Mouse (Mus musculus) left cerebral cortex, postnatal 14 days (tissue): ENCODE data around the gene Pax3. TPM values are rescaled to one million over a fixed set of nuclear protein-coding genes. Genes with fewer than 3 reads are reported as not detected.

ENCODE experiments used
- DNase-seq, 2 experiments: peaks; one replicate each; pipeline ENCODE4 v3.0.0; 2021 to 2022; ENCODE audit warnings: low spot score in 2 of 2, mixed read lengths in 1 of 2
- intact Hi-C: fragments of 180-260 bp; cut with DNase I; formaldehyde crosslinking; loops from one replicate; pipeline ENCODE4 v1.15.1; 2025
- total RNA-seq, 2 experiments: library from RNA; stranded (reverse); gene quantifications; 2 replicates each; pipeline ENCODE4 v1.2.3; 2021

The Pax3 gene
- total RNA-seq, 2 experiments from 2014 or later: 0.13 TPM; not detected in 1

DNA sequence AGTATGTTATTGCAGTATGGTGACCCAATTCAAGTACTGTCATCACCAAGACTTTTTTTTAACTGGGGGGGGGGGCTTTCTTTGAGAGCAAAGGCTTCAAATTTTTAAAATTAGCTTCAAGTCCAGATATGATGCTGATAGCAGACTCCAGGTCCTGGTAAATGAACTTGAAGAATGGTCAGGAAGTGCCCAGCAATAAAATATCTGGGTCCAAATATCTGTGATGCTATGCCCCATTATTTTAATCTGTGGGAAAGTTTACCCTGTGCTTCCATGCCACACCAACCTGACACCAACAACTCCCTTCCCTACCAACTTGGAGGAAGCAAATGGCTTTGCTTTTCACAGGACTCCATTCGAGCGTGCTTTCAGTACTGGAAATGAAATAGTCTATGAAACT is 8.6 kb downstream of the Pax3 start:
- intact Hi-C loops: loop anchor here (5.0 kb wide), 1 partner anchor 51 kb away; no protein-coding TSS in a partner anchor
- DNase-seq: no peak

DNA sequence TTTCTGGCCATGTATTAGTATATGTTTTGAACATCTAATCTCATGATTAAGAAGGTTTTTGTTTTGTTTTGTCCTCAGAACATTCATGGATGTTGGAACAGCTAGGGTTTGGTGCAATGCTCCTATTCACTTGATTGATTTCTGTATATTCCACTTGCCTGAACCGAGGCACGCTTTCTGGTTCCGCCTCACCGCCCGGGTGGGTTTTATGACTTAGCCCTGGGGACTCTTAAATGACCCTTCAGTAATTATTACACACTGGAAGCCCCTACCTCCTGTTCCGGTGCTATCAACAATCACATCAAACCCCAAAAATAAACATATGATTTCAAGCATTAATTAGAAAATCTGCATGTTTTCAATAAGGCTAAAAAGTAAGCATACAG is 9.2 kb downstream of the Pax3 start:
- intact Hi-C loops: loop anchor here (5.0 kb wide), 1 partner anchor 50 kb away; no protein-coding TSS in a partner anchor
- no peak for DNase-seq

DNA sequence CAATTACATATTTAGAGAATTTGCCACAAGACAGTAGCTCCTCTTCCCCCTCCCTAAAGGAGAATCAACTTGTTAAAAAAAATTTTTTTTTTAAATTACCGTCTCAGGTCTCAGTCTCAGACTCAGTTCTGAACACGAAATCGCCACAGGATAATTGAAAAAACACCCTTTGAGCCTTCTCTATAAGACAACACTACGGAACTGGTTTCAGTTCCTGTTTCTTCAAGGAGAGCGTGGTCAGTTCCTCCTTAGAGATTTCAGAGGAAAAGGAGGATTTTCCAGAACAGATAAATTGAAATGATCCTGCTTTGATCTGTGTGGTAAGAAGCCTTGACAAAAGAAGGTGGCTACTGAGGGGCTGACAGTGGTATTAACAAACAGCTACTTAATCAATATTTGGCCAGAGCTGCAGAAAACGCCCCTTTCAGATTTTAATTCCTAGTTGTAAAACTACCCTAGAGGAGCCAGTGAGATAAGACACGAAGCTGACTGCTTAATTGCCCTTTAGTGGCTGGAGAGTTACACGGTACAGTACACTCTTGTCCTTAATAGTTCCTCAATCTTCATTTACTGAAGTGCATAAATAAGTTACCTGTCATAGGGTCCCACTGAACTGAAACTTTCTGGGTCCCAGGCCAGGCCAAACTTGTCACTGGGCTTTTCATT is 9.7 kb downstream of the Pax3 start:
- intact Hi-C loops: loop anchor here (5.0 kb wide), 1 partner anchor 50 kb away; no protein-coding TSS in a partner anchor
- DNase-seq: no peak

DNA sequence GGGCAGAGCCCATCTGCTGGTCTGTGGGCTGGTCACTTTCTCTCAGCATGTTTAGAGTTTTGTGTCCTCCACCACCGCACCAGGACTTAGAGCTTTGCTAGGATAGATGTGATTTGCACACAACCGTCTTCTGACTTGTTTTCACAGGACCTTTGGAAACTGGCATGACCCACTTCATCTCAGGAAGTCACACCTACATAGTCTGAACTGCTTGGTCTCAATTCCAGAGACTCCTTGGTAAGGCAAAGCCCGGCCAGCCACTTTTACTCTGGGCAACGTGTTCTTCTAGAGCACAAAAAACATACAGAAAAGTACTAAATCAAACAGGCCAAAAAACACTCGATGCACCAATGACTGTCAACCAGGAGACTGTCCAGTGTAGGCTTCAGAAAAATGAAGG is 14.0 kb downstream of the Pax3 start:
- intact Hi-C loops: no loop called here

DNA sequence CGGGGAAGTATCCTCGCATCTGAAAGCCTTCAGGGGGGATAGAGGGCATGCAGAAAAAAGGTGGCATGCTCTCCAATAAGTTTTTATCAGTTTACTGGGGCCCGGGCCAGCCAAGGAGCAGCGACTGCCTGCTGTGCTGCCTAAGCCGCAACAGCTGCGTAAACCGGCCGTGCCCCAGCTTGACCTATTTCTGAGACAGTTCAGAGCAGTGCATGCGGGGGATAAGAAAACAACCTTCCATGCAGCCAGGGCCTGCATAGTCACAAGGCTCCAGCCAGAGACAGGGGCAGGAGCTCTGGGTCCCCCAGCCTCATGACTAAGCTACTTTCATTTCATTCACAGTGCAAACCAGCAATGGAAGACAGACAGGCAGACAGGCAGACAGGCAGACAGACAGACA is 15.1 kb downstream of the Pax3 start:
- intact Hi-C loops: no loop called here
- no peak for DNase-seq

More for the DNA sequence above, 14.0 kb downstream of the Pax3 start:
- no peak for DNase-seq

DNA sequence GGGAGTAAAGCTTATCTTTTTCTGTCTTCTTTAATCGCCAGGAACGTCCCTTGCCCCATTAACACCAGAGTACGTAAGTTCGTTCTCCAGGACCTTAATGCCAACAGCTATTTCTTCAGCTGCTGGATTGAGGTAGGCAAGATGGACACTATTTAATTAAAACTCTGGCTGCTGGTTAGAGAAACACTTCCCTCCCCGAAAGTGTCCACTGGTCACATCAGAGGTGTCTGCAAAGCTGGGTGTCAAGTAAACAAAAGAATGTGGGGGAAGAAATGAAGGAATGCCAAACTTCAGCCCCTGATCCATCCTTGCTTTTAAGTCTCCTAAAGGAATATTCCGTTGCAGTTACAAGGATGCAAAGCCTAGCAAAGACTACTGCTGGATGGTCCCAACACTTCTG is 24.6 kb downstream of the Pax3 start:
- no peak for DNase-seq
- intact Hi-C loops: no loop called here

DNA sequence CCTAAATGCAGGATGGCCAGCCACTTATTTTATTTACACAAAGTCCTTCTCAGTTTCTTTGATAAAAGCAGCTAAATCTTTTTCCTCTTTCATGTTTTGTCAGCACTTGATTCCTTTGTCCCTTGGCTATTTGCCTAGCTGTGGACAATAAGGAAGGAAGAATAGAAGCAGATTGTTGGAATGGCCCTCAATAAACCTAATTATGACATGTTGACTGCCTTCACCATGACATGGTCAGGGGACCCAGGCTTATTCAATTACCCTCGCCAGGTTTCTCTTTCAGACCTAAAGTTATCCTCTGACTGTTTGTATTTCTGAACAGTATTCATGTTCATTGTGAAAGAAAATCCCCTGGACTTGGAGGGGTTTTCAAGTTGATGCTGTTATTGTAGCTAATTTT is 25.3 kb downstream of the Pax3 start:
- intact Hi-C loops: no loop called here

DNA sequence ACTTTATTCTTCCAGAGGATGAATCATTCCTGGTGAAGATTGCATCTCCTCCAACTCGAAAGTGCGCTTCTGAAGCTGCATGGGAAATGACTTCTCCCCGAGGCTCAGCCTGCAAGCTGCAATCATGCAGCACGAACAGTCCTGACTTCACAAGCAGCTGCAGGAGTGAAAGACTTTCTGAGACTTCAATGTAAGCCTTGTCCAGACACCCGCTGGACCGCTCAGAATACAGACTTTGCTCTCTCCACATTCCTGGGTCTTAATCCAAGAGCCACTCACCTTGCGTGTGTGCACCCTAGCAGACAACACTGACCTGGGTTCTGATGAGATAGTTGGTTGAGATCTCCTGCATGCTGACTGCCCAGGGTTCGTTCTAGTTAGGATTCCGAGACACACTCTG is 26.2 kb downstream of the Pax3 start:
- DNase-seq: no peak
- intact Hi-C loops: no loop called here

More for the DNA sequence above, 25.3 kb downstream of the Pax3 start:
- DNase-seq: no peak

DNA sequence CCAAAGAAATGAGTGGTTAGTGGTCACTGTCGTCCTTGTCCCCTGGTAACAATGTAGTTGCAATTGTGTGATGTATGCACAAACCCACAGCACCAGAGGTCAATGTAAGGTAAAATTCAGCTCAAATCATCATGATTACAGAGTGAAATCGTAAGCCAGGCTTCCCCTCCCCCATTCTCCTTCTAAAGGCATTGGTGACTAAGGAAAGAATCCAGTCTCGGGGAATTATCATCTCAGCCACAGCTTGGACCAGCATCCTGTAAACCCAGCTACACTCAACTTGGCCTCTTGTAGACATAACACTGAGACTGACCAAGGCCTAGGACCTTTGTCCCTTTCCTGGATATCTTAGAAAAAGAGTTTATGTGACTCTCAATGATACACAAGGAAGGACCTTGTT is 28.1 kb downstream of the Pax3 start:
- intact Hi-C loops: no loop called here
- no peak for DNase-seq

DNA sequence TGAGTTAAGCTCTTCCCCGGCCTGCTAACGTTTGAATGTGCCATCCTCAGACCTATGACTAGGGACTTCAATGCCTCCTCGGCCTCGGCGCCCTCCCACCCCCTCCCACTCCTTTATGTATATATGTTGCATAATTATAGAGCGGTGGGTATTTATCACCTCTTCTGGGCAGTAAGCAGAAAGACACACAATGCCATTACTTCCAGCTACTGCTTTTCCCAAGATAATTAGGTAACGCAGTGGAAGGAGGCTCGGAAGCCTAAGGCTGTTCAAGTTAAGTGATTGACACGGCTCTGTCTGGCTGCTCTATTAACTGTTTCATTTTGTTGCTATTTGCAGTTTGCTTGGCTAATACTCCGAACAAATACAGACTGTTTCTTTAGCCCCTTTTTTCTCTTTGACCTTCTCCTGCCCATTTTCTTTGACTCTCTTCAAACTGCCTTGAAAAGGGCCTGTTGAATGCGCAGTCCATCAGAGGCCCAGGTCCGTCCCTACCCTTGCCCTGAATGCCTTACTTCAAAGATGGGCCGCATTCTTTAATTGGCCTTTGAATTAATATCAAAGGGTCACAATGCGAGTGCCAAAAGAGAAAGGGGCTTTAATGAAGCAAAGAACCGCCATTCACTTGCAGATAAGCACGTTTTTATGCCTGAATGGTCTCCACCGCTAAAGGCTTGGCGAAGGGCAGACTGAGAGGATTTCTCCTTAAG is 29.2 kb downstream of the Pax3 start:
- DNase-seq: no peak
- intact Hi-C loops: no loop called here

DNA sequence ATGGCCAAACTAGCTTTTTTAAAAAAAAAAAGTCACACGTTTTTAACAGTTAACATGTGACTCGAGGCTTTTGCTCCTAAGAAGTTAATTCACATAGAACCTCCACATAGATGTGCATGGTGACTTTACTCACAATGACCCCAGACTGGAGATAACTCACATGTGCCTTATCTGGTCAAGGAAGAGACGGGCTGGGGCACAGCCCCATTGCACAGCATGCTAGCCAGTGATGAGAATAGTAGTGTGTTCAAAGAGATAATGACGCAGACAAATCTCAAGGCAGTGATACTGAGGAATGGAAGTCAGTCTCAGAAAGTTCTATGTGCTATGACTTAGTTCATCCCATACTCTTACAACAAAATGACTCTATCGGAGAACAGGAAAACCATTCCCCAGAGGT is 35.2 kb downstream of the Pax3 start:
- intact Hi-C loops: no loop called here
- no peak for DNase-seq

DNA sequence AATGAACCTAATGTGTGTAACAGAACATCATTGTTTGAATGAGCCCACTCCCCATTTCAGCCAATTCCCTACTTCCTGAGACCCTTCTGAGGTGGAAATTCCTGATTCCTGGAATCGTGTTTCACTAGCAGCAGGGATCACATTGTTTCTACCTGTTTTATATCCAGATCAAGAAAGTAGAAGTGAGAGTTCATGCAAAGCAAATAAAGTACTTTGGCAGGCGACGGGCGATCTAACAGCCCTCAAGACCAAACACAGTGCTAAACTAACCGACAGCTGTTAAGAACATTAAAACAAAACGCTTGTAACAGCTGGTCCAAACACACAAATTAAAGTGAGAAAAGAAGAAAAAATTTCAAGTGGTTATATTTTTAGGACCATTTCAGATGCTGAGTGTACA is 39.0 kb downstream of the Pax3 start:
- intact Hi-C loops: no loop called here
- no peak for DNase-seq

DNA sequence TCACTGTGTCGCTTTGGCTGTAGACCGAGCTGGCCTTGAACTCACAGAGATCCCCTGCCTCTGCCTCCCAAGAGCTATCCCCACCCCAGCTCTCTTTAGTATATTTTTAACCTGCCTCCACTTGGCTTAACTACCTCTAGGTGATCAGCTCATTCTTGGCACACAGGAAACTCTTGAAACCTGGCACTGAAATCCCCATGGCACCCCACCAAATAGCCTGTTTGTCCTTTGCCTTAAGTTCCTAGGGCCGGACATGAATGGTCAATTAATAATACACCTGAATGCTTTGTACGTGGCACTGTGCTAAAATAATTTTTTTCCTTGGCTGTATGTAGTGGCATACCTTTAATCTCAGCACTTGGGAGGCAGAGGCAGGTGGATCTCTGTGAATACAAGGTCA is 41.1 kb downstream of the Pax3 start:
- intact Hi-C loops: no loop called here
- no peak for DNase-seq

DNA sequence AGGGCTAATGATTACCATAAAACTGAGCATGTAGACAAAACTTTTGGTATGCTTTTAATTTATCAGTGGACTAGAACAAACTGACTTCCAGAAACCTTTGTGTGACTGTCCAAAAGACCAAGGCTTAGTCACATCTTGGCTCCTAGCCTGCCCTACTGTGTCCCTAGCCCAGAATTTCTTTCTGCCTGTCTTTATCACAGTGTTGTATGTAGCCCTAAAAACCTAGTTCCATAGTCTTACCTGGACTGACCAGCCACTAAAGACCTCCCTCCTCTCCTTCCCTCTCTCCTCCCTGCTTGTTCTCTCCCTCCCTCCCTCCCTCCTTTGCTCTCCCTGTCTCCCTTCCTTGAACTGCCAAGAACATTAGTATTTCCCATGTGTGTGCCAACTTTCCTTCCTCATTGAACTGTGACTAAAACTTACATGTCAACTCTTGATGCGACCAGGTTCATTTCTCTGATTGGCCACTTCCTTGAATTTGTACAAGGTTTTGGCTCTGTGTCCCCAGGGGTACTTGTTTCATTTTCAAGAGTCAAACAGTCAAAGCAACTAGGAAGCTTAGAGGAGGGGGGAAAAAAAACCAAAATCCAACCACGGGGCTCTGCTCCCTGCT is 48.8 kb downstream of the Pax3 start:
- no peak for DNase-seq
- intact Hi-C loops: no loop called here

DNA sequence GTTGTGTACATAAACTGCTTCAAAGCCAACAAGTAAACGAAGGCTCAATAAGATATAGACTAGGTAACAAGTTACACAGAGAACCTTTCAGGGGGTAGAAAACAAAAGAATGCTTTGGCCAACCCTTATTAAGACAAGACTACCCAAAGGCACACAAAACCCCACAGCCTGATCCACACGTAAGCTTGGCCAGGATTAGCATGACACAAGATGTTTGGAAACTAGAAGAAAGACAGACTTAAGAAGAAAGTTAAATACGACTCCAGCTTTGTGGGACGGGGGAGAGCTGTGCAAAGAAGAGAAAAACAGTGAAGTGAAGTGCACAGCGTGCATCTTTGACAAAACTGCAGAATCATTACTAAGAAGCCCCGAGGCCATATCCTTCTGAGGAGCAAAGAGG is 53.5 kb downstream of the Pax3 start:
- DNase-seq: no peak
- intact Hi-C loops: loop anchor here (5.0 kb wide), 1 partner anchor 59 kb away; no protein-coding TSS in a partner anchor

DNA sequence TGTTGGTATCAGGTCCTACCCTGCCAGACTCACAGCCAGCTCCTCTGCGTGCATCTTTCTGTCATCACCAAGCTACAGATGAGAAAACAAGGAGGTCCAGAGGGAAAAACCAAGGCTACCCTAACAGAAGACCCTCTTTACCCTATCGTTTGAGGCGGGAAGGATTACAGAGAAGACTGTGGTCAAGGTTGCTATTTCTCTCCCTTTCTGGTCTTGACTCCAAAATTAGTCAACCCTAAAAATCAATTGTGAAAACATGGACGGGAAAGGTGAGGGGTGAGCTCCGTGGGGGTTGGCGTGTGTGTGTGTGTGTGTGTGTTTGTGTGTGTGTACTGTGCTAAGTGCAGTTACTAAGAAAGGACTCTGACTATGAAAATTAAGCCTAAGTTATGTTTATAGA is 54.0 kb downstream of the Pax3 start:
- DNase-seq: no peak
- intact Hi-C loops: loop anchor here (5.0 kb wide), 1 partner anchor 59 kb away; no protein-coding TSS in a partner anchor

DNA sequence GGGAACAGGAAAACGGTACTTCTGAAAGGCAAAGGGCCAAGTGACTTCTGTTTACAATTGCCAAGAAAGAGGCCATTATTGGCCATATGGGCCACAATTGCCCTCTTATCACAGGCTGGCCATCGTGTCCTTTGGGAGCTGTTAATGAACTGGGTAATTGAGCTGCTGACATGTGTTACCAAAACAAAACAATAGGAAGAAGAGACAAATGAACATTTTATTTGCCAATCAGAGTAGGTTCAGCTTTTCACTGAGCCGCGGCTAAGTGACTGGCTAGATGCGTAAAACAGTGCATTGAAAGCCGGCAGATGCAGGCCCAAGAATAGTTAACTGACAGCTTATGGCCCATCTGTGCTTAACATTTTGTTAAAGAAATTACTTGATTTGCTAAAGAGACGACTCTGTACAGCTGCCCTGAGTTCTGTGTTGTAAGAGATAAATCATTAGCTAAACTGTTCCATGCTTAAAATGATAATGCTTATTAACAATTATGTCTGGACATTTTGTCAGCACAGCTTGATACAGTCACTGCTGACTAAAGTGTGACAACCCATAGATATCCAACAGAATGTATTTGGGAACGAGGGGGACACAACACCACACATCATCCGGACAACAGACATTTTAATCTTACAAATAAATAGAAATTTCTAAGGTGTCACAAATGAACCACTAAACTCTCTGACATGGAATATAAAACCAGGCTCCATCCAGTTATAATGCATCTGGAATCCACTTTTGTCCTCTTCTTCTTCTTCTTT is 55.0 kb downstream of the Pax3 start:
- intact Hi-C loops: loop anchor here (5.0 kb wide), 1 partner anchor 60 kb away; no protein-coding TSS in a partner anchor
- DNase-seq: no peak

DNA sequence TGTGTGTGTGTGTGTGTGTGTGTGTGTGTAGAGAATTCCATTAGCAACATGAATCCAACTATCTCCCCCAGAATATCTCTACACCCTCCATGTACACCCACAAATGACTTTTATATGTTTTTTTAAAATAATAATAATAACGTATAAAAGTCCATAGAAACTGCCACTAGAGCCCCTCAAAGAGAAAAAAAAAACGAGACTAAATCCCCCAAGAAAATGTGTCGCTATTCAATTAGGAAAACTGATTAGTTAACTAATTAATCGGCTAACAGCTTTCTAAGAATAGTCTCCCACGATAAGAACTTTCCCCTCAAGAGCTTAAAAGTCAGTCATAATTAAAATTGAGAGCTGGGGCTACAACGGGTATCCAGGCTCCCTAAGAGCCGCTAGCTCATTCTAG is 55.6 kb downstream of the Pax3 start:
- no peak for DNase-seq
- intact Hi-C loops: loop anchor here (5.0 kb wide), 1 partner anchor 61 kb away; no protein-coding TSS in a partner anchor

DNA sequence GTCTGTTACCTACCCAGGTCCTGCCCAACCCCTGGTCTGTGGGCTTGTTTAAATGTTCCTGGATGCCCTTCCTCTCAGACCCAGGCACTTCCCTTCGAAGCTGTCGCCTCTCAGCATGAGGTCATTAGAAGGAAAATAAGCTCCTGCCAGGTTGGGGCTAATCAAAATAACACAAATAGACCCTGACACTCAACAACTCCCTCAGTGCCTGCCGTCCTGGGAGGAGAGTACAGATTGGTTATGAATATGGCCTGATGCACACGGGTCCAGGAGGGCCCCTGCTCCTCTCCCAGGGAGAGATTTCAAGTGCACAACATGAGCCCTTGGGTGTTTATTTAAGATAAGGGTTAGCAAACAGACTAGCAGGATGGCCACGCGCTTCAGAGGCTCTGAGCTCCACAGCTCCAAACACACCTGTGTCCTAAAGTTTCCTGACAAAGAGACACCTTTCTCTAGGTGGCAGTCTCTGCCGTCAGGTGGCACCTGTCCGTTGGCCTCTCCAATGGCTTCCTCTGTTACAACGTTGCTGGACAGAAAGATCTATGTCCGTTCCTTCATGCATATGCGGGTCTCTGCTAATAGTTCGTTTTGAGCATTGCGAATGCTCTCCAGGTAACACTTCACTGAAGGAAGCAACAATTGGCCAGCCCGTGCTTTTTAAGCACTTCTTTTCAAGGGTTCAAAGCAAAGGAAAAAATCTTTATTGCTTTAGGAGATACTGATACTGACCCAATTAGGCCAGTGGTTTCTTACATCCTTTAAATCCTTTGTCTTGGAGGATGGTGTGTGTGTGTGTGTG is 56.2 kb downstream of the Pax3 start:
- no peak for DNase-seq
- intact Hi-C loops: loop anchor here (5.0 kb wide), 1 partner anchor 62 kb away; no protein-coding TSS in a partner anchor
